Mouse (Mus musculus): Measurements from ENCODE around the gene Klhl40.

The Klhl40 gene

DNA sequence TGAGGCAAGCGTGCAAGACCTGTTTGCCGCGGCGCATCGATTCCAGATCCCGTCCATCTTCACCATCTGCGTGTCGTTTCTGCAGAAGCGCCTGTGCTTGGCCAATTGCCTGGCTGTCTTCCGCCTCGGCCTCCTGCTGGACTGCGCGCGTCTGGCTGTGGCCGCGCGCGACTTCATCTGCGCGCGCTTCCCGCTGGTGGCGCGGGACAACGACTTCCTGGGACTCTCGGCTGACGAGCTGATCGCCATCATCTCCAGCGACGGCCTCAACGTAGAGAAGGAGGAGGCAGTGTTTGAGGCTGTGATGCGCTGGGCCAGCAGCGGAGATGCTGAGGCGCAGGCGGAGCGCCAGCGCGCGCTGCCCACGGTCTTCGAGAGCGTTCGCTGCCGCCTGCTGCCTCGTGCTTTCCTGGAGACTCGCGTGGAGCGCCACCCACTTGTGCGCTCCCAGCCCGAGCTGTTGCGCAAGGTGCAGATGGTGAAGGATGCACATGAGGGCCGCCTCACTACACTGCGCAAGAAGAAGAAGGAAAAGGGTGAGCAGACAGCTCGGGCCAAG lies 738 bp downstream of the Klhl40 start:
- DNase-seq (ENCODE audit: low spot score in 2 of 2), result no peak

DNA sequence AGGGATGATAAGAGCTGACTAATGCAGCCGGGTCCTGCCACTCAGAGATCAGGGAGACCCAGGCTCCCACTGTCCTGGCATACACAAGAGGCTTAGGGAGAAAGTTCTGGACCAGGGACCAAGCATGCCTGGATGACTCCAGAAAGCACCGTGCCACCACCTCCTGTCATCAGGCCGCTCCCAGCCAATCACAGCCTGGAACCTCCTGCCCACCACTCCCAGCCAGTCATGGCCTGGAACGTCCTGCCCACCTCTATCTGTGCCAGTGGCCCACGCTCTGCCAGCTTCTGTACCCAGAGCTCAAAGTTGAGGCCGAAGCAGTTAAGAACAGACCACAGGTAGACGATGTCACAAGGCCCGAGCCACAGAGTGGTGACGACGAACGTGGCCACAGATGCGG lies 7.4 kb downstream of the Klhl40 start:
- no peak for DNase-seq (ENCODE audit: low spot score in 2 of 2)

DNA sequence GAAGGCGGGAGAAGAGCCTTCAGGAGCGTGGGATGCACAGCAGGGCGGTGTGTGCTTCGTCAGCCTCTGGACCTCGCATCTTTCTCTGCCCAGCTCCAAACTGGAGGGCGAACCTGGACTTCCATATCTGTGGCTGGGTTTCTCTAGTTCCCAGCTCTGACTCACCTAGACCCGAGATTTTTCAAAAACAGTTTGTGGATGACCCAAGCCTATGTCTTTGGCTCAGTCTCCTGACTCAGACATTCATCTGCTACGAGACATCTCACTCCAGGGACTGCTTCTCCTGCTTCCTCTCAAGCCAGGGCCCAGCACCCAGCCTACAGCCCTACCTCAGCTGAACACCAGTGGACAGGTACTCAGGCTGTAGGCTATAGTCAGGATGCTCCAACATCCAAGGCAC lies 7.9 kb downstream of the Klhl40 start:
- no peak for DNase-seq (ENCODE audit: low spot score in 2 of 2)

DNA sequence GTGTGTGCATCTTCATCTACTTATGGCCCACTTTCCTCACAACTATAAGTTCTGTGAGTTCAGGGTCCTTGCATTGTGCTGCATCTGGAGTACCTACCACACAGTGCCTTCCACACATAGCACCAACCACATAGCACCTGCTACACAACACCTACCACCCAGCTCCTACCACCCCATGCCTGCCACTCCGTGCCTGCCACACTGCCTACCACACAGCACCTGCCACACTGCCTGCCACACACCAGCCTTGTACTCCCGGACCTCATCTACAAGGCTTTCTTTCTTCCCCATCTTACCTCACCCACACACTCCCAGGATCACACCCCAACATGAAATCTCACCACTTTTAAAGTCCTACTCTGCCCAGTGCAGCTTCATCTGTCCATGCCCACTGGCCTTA lies 9.0 kb downstream of the Klhl40 start:
- no peak for DNase-seq (ENCODE audit: low spot score in 2 of 2)

DNA sequence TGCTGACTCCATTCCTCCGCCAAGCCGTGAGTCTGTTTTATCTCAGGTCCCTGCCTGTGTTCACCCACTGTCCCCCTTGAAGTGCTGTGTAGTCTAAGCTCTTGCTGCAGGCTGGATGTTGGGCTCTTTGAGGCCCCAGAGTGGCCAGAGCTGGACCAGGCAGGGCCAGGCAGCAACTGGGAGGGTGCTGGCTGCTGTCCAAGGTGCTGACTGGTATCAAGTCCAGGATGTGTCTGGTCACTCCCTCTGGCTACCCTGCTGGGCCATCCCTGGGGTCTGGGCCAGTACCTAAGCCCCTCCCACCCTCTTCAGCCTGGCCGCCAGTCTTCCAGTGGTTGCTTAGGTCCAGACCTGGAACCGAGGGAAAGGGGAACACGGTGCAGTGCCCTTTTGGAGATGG lies 13.8 kb downstream of the Klhl40 start:
- peak; percentile 22 to 38 for DNase-seq (ENCODE audit: low spot score in 2 of 2)

DNA sequence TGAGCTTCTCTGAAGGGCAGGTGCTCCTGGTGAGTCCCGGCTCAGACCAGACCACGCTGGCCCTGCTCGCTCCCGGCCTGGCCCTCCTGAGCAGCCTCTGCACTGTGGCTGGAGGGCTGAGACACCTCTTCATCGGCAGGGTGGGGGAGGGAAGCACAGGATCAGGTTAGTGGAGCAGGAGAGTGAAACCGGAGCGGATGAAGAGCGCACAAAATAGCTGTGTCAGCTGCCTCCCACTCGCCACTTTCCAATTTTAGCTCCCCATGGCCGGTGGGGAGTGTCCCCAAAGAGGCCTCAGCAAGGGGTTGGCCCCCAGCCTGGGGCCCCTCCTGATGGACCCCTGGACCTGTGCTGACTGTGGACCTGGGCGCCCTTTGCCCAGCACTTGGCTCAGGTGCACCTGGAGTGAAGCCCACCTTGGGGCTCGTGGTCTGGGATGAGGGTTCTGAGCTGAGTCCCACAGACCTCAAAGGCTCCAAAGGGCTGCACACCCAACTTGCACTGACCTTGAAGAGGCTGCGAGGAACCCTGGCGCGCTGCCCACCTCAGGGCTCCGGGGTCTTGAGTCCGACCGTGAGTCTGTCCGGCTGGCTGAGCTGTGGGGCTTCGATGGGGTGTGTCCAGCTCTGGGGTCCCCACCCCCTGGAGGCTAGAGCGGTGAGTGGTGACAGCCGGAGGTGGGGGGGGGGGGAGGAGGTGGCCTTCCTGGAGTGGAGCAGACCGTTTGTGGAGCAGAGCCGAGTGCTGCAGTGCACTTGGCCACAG lies 14.5 kb downstream of the Klhl40 start, which contains the start of gene Hhatl:
TSS of gene Hhatl (minus strand) at position 751 of the 765 bp plus-strand sequence.
- no peak for DNase-seq (ENCODE audit: low spot score in 2 of 2)

DNA sequence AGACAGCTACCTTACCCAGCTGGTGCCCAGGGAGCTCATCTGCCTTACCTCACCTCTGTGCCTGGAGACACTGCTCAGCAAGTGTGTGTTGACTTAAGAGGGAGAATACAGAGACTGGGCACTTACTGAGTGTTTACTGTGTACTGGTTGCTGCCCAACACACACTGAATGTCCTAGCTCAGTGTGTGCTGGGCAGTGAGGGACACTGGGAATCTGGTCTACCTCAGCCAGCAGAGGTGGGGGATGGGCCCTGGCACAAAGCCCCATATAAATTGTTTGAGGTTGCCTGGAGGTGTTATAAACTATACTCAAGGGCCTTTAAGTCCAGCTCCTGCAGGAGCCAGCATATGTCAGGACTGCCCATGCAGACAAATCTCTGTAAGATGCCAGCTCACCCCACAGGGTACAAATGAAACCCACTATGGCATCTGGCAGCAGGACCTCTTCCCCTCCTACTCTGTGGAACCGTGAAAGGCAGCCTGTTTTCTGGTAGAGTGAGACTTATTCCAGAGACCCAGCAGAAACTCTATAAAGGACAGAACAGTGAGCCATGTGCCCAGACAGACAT lies 17.6 kb downstream of the Klhl40 start:
- no peak for DNase-seq (ENCODE audit: low spot score in 2 of 2)

DNA sequence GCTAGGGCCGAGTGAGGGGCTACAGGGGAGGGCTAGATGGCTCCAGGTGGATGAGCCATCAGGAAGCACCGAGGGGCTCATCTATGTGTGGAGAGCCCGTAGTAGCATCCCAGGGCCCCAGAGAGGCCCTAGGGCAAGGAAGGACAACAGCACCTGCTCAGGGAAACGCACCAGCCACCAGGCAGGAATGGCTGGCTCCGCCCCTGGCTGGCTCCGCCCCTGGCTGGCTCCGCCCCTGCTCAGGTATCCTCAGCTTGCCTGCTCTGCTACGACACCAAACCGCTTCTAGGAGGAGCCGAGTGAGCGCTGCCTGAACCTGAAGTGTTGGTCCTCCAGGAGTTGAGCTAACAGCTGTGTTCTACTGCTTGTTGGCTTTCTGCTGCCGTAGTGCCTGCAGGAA lies 20.3 kb downstream of the Klhl40 start:
- DNase-seq (ENCODE audit: low spot score in 2 of 2), result peak in 1 of 2 experiments; percentile 25

DNA sequence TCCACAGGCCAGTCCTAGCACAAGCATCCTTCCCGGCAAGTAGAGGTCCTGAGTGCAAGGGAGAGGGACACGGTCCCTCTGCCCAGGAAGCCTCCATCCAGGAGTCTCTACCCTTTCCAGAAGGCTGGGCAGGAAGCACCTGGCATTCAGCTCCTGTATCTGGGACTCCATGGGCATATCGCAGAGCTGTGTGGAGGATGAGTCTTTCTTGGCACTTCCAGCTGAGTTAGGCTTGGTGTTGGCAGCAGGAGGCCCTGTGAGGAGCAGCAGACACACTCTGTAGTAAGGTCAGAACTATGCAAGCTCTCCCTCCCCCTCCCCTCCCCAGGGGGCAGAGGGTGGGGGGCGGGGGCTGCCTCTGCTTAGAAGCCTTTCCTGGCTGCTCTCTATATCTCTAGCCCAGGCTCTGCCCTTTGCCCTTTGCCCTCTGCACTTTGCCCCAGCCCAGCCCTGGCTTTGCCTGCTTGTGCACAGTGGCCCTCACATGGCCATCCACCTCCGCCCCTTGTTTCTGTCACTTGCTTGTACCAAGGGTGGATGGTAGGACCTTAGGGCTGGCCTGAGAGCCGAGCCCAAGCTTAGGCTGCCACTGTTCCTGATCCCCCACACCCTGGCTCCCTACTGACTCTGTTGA lies 21.6 kb downstream of the Klhl40 start:
- DNase-seq (ENCODE audit: low spot score in 2 of 2), result no peak

DNA sequence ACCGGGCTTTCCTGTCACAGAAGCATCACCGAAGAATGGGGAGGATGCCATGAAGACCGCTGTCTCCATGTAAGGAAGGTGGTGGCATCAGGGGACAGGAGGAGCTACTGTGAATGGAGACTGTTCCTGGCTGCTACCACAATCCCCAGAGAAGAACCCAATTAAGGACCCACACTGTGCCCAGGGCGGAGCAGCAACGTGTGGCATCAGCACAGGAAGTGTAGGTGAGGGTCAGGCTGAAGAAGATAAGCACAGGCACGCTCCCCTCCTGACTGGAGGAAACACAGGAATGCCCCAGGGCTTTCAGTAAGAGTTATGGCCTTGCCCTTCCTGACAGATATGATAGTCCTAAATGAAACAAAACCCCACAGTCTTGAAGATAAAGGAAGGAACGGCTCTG lies 25.3 kb downstream of the Klhl40 start:
- no peak for DNase-seq (ENCODE audit: low spot score in 2 of 2)

DNA sequence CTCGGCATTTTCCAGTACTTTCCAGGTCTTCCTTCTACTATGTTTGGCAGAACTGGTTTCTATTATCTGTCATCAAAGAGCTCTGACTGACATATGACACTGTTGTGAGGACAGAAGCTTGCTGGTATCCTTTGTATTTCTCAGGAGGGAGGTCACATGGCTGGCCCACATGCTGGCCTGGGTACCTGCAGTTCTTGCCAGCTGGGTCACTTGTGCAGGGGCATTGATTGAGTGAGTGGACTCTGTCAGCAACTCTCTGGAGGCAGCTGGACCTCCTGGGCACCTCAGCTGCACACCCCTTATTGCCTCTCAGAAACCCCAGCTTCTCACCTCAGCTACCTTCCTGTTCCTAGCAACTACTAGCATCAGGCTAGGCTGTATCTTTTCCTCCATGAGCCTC lies 30.1 kb downstream of the Klhl40 start:
- no peak for DNase-seq (ENCODE audit: low spot score in 2 of 2)

DNA sequence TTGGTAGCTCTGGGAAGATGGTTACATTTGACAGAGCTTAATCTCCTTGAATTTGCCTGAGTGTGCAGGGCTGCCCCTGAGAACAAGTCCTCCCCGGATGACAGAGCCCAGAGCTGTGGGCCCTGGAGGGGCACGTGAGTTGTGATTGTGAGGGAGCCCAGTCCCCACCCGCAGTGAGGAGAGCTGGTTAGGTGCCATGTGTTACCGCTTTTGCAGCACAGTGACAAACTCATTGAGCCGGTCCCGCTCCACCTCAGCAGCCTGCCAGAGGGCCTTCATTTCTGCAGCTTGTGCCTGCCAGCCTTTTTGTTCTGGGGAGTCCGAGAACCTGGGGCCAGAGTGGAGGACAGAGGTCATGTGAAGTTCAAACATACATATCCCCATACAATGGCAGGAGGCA lies 30.5 kb downstream of the Klhl40 start:
- DNase-seq (ENCODE audit: low spot score in 2 of 2), result no peak

DNA sequence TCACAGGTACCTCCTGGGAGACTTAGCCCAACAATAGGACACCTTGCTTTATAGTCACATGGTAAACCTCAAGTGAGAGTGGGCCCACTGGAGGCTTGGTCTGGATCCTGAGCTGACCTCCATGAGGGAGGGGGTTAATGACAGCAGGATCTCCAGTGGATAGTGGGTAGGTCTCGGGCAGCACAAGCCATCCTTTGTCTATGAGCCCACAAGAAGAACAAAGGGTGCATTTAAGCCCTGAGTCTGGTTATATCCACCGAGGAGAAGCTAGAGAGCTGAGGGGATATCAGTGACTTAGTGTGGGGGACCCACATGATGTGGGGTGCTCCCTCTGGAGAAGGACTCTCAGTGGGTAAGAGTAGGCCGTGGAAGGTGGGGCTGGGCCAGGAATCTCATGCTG lies 31.1 kb downstream of the Klhl40 start:
- no peak for DNase-seq (ENCODE audit: low spot score in 2 of 2)

DNA sequence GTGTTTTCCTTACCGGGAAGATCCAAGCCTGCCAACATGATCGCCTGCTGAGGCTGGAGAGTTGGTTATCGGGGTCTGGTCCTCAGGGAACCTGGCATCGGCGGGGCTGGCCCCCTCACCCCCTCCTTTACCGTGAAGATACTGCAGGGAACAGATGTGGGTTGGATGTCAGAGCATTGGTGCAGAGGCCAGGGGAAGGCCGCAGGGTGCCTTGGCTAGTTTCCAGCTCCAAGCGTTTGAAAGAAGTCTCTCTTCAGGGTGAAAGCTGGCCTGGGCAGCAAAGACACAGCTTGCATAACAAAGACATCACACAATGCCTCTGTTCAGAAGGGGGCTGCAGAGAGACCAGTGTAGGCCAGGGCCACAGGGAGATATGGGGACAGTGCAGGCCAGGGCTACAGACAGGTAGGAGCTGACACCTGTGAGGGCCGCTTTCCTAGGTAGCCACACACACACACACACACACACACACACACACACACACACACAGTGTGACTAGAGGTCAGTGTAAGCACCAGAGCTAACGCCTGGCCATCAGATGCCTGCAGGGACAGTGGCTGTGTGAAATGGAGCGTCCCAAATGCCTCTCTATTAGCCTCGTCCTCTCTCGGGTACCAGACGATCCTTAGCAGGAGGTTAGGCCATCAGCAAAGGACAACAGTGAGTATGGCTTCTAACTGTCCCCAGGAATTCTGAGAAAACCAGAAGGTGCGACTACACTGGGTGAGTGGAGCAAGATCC lies 32.8 kb downstream of the Klhl40 start:
- DNase-seq (ENCODE audit: low spot score in 2 of 2), result no peak

DNA sequence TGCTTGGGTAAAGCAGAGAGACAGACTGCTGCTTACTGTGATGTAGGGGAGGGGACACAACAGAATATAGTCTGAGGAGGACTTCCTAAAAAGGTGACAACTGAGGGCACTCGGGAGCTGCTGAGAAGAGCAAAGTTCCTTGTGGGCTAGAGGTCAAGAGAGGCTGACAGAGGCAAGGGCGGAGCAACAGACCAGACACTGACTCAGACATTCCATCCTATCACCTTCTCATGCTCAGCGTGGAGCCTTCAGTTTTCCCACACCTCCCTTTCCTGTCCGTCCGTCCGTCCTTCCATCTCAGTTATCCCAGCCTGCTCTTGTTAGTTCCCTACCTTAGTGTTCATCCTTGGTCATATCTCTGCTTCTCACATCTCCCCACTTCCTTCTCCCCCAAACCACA lies 37.8 kb downstream of the Klhl40 start:
- DNase-seq (ENCODE audit: low spot score in 2 of 2), result no peak

DNA sequence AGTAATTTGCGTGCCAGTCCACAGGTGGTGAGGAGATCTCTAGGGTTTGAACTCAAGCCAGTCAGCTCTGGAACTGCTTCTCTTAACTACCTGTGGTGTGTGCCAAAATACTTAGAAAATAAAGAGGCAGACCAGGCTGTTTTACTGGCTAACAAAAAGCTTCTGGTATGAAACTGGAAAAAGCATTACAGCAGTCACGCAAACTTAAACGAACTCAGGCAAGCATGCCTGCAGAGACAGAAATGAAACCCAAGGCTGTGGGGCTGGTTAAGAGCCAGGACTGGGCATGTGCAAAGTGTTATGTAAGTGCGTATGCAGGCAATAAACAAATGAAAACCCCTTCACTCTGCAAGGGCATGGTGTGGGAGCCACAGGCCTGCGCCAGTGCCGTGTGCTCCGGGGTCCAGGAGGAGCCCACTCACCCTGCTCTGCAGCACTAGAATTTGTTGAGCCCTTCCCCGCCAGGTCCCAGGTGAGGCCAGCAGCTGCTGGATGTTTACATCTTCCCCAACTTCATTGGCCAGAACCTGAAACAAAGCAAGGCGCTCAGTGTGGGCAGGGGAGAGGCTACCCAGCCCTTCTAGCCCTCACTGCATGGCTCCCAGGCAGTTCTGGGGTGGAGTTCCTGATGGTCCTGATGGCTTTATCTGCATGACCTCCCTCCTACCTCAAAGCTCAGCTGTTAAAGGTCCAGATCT lies 41.8 kb downstream of the Klhl40 start:
- no peak for DNase-seq (ENCODE audit: low spot score in 2 of 2)

DNA sequence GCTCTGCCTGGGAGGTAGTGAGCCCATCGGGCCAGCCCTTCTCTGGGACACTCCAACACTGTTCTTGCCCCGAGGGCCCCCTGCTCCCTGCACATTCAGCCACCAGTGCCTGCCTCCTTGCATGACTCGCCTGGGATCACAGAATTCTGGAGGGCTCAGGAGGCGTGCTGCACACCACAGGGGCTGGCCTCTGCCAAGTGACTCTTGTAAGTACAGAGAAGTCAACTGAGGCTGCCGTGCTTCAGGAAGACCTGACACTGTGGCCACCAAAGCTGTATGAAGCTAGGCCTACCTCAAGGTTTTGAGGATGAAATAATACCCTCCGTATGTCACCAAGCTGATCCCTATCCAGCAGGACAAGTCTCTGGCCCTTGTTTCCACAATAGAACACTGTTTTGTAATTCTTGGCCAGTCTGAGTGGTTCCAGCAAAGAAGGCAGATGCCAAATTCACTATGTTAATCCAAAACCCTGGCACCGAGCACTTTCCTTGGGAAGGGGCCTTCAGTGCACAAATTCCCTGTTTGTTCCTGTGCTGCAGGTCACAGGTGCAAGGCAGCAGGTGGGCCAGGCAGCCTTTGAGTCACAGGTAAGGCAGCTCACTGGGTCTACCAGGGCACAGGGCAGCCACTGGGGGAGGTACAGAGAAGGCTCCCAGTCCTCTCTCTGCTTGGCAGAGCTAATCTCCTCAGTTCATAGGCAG lies 42.5 kb downstream of the Klhl40 start:
- no peak for DNase-seq (ENCODE audit: low spot score in 2 of 2)

DNA sequence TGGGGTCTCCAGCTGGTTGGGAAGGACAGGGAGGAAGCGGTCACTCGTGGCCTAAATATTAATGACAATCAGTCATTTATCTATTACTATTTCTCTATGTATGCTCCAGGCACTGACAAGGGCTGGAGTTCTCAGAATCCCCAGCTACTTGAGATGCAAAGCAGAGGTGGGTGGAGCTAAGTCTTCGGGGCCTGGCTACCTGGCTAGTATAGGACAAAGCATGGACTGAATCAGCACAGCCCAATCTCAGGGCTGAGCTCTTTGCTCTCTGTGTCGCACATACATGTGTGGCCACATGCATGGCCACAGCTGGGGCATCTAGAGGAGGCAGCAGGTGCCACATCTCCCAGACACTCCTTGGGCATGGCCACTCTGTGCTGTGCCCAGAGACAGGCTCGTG lies 43.4 kb downstream of the Klhl40 start:
- no peak for DNase-seq (ENCODE audit: low spot score in 2 of 2)

DNA sequence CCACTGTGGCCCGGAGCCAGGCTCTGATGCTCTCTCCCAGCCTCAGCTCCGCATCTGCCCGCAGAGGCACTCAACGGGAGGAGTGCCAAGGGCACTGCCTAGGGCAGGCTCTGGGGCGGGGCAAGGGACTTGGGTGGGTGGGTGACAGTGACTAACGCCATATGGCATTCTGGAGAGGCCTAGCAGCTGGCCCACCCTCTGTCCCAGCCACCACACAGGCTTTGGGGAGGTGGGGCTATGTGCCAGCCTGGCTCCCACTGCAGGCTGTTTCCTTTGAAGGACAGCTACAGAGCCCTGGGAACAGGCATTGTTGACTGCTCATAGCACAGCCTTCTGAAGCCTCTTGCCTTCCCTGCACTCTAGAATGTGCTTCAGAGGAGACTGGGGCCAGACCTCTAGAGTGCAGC lies 45.2 kb downstream of the Klhl40 start:
- DNase-seq (ENCODE audit: low spot score in 2 of 2), result no peak

DNA sequence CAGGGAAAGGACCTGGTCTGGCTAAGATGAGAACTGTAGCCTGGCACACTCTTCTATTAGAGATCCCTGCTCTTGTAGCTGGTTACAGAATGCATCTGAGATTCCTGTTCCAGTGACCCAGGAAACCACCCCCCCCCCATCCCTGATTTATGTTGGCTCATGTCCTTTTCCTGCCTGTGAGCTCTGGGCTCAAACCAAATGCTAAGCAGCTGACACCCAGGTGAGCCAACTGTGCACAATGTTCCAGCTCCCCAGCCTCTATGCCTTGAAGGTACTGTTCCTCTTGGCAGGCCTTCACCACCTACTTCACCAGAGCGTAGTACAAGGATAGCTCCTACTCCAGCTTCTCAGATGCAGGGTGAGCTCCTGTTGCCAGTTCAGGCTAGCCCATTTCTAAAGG lies 45.6 kb downstream of the Klhl40 start:
- no peak for DNase-seq (ENCODE audit: low spot score in 2 of 2)

DNA sequence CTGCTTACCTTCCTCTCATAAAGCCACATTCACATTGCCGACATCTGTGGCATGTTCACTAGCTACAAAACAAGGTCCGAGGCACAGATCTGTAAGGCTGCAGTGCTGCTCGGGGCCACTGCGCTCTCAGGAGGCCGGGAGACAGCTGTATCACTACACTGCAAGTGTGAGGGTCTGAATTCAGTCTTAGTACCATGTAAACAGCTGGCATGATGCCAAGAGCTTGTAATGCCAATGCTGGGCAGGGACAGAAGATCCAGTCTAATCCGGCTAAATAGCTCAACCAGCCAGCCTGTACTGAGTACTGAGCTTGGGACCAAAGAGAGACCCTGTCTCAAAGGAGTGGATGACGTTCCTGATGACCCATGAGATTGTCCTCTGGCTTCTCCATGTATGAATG lies 46.6 kb downstream of the Klhl40 start:
- DNase-seq (ENCODE audit: low spot score in 2 of 2), result no peak
